Mouse (Mus musculus): Measurements from ENCODE around the gene Ankrd66.

Gene Ankrd66

DNA sequence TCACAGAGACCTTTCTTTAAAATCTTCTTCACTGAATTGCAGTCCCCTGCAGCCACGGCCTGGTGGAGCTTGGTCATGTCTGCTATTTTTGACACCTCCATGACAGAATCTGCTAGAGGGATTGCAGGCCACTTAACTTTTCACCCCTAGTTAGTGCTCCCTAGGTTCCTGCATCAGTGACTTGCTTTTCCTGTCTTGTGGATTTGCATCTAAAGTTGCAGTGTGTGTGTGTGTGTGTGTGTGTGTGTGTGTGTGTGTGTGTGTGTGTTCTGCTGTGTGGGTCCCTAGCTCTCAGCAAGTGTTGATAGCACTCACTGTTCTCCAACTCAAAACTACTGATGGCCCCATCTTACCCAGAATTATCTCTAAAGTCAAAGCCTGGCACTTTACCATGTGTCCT lies at the start of gene Ankrd66:
Gene Ankrd66, minus strand, starts transcription at position 101 of the 400 bp plus-strand sequence.
- no peaks in the 10 kb centered on the region for H3K36me3 ChIP-seq (ENCODE audit: insufficient read depth, low read length)
- H3K4me3 ChIP-seq (replicated peaks; ENCODE audit: low read length): no peak within 1 kb of the TSS
- peaks cover 12% of the 10 kb centered on the region for H3K27me3 ChIP-seq (ENCODE audit: insufficient read depth, low read length)
- H3K9me3 ChIP-seq (ENCODE audit: low read length): no peaks in the 10 kb centered on the region
- TF ChIP-seq CTCF (conservative IDR thresholded peaks at IDR 0.05; ENCODE audit: low read length) (no peak), NANOG (IDR thresholded peaks at IDR 0.05; ENCODE audit: borderline replicate concordance, low read length) (no peak), POU5F1 (IDR thresholded peaks at IDR 0.05; ENCODE audit: borderline replicate concordance, low read length) (no peak)
- peaks cover 6% of the 10 kb centered on the region for H3K4me1 ChIP-seq (replicated peaks; ENCODE audit: low read depth, low read length)

DNA sequence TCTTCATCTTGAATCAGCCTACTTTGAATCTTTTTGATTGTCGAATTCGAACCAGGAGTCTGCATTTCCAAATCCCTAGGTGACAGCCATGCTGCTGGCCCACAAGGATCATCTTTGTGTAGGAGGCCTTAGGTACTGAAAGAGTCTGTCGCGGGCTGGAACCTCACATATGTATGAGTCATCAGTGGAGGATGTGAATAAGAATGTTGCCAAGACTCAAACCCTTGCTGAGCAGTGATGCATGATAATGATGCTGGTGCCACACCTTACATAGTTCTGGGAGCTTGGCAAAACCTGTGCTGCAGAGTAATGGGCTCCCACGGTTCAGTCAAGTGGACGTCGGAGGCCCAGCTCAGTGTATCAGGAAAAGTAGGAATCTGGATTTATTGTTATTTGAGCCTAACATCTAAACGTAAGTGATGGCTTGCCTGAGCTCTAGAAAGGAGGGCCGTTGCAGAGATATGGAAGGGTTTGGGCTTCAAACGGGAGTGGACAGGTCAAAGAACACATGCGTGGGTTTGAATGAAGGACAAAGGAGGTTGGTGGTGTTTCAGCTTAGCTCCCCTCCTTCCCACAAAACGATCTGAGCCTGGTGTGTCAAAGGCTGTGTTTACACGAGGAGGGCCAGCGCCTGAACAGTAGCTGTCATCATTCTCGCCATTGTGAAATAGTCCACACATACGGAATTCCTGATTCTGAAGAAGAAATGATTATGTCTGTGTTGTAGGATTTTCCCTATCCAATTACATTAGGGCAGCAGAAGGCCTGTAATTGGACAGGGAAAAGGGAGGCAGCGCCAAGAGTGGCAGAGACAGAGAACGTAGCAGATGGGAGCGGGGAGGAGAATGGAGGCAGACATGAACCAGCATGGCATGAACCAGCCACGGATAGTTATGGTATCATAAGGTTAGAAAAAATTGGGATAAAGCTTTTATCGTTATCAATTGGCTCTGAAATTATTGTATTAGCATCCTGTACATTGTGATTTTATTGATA lies 49.2 kb upstream of the Ankrd66 start:
- TF ChIP-seq CTCF (conservative IDR thresholded peaks at IDR 0.05; ENCODE audit: low read length): no peak
- TF ChIP-seq NANOG (IDR thresholded peaks at IDR 0.05; ENCODE audit: borderline replicate concordance, low read length): no peak
- TF ChIP-seq POU5F1 (IDR thresholded peaks at IDR 0.05; ENCODE audit: borderline replicate concordance, low read length): no peak
- H3K9me3 ChIP-seq (ENCODE audit: low read length): peaks cover under 1% of the 10 kb centered on the region; the same call in 1 of the 2 replicates
- H3K27me3 ChIP-seq (ENCODE audit: insufficient read depth, low read length): peaks cover 3% of the 10 kb centered on the region
- peaks cover 16% of the 10 kb centered on the region for H3K4me1 ChIP-seq (replicated peaks; ENCODE audit: low read depth, low read length)
- H3K4me3 ChIP-seq (replicated peaks; ENCODE audit: low read length): no peak overlapping the region
- H3K36me3 ChIP-seq (ENCODE audit: insufficient read depth, low read length): no peaks in the 10 kb centered on the region

DNA sequence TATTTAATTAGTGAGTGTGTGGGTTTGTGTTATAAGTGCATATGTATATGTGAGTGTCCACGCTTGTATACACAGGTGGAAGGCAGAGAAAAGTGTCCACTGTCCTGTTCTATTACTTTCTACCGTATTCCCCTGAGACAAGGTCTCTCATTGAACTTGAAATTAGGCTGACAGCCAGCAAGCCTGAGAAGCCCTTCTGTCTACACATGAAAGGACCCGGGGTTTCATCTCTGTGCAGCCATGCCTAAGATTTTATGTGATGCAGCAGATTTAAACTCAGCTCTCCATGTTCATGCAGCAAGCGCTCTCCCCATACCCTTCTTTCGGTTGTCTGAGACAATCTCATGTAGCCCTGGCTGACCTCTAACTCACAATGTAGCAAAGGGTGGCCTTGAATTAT lies 47.1 kb upstream of the Ankrd66 start:
- Histone ChIP-seq H3K4me1 (replicated peaks; ENCODE audit: low read depth, low read length) (peaks cover 16% of the 10 kb centered on the region), H3K36me3 (ENCODE audit: insufficient read depth, low read length) (no peaks in the 10 kb centered on the region), H3K27me3 (ENCODE audit: insufficient read depth, low read length) (peaks cover 3% of the 10 kb centered on the region), H3K9me3 (ENCODE audit: low read length) (no peaks in the 10 kb centered on the region), H3K4me3 (replicated peaks; ENCODE audit: low read length) (no peak overlapping the region)
- TF ChIP-seq POU5F1 (IDR thresholded peaks at IDR 0.05; ENCODE audit: borderline replicate concordance, low read length) (no peak), NANOG (IDR thresholded peaks at IDR 0.05; ENCODE audit: borderline replicate concordance, low read length) (no peak), CTCF (conservative IDR thresholded peaks at IDR 0.05; ENCODE audit: low read length) (no peak)

DNA sequence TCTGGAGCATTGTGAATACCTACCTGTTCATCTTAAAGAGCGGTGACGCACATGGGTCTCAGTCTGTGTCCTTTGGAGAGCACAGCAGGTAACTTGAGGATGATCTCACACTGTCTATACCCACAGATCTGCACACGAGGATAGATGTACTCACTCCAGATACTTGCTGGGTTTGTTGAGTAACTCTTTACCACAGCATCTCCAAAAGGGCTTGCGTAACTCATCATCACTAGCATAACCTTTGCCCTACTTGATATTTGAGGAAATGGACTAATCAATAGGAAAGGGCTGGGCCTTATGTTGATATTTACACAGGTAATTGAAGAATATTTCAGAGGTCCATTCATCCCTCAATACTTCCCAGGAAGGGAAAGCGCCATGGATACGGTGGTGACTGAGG lies 46.3 kb upstream of the Ankrd66 start:
- Histone ChIP-seq H3K27me3 (ENCODE audit: insufficient read depth, low read length) (peaks cover 3% of the 10 kb centered on the region), H3K36me3 (ENCODE audit: insufficient read depth, low read length) (no peaks in the 10 kb centered on the region), H3K9me3 (ENCODE audit: low read length) (no peaks in the 10 kb centered on the region), H3K4me1 (replicated peaks; ENCODE audit: low read depth, low read length) (peaks cover 16% of the 10 kb centered on the region), H3K4me3 (replicated peaks; ENCODE audit: low read length) (no peak overlapping the region)
- TF ChIP-seq NANOG (IDR thresholded peaks at IDR 0.05; ENCODE audit: borderline replicate concordance, low read length): no peak
- TF ChIP-seq CTCF (conservative IDR thresholded peaks at IDR 0.05; ENCODE audit: low read length): no peak
- TF ChIP-seq POU5F1 (IDR thresholded peaks at IDR 0.05; ENCODE audit: borderline replicate concordance, low read length): no peak

DNA sequence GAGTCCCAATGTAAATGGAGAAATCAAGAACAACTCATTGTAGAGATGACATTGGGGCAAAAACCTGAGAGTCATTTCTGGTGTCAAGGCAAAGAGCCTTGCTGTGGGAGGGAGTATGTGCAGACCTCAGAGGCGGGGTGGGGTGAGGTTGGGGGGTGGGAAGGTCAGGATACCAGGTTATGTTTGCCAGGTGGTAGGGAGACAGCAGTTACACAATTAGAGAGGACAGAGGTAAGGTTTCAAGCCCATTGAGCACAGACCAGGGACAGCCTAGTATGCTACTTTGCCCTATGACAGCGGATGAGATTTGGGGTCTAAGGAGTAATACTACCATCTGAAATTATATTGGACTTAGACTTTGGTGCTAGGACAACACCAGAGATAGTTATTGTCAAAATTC lies 43.8 kb upstream of the Ankrd66 start:
- TF ChIP-seq CTCF (conservative IDR thresholded peaks at IDR 0.05; ENCODE audit: low read length) (no peak), NANOG (IDR thresholded peaks at IDR 0.05; ENCODE audit: borderline replicate concordance, low read length) (no peak), POU5F1 (IDR thresholded peaks at IDR 0.05; ENCODE audit: borderline replicate concordance, low read length) (no peak)
- H3K4me3 ChIP-seq (replicated peaks; ENCODE audit: low read length): no peak overlapping the region
- peaks cover 17% of the 10 kb centered on the region for H3K4me1 ChIP-seq (replicated peaks; ENCODE audit: low read depth, low read length)
- no peaks in the 10 kb centered on the region for H3K36me3 ChIP-seq (ENCODE audit: insufficient read depth, low read length)
- H3K9me3 ChIP-seq (ENCODE audit: low read length): no peaks in the 10 kb centered on the region
- peaks cover 3% of the 10 kb centered on the region for H3K27me3 ChIP-seq (ENCODE audit: insufficient read depth, low read length)

DNA sequence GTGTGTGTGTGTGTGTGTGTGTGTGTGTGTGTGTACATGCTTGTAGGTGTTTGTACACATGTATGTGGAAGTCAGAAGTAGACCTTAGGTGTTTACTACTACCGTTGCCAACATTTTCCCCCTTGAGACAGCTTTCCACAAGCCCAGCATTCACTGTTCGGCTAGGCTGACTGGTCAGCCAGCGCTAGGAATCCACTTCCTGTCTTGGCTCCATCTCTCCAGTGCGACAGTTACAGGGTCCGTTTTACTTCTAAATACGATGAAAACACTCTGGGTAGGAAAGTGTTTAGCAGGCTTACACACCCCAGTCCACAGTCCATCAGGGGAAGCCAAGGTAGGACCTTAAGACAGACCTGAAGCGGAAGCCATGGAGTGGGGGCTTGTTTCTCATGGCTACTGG lies 41.3 kb upstream of the Ankrd66 start:
- Histone ChIP-seq H3K4me1 (replicated peaks; ENCODE audit: low read depth, low read length) (peaks cover 16% of the 10 kb centered on the region), H3K36me3 (ENCODE audit: insufficient read depth, low read length) (no peaks in the 10 kb centered on the region), H3K27me3 (ENCODE audit: insufficient read depth, low read length) (peaks cover 3% of the 10 kb centered on the region; the same call in 1 of the 2 replicates), H3K9me3 (ENCODE audit: low read length) (no peaks in the 10 kb centered on the region), H3K4me3 (replicated peaks; ENCODE audit: low read length) (no peak overlapping the region)
- TF ChIP-seq POU5F1 (IDR thresholded peaks at IDR 0.05; ENCODE audit: borderline replicate concordance, low read length): no peak

DNA sequence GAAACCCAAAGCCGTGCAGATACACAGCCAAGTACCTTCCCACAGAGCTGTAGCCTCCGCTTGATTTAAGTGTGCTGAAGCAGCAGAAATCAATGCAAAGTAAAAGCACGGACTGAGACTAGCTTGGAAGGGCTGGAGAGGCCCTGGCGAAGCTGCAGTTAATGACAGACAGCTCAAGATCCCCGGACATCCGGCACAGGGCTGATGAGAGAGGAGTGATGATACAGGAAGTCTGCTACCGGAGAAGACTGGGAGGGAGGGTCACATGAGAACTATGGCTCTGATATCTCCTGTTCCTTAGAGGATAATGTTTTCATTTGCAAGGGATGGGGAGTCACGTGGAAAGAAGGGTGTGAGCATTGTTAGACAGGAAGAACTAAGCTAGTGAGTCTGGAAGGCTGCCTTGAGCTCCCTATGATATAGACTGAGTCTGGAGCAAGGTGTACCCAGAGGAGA lies 37.6 kb upstream of the Ankrd66 start:
- Histone ChIP-seq H3K27me3 (ENCODE audit: insufficient read depth, low read length) (no peaks in the 10 kb centered on the region), H3K4me1 (replicated peaks; ENCODE audit: low read depth, low read length) (peaks cover 16% of the 10 kb centered on the region), H3K9me3 (ENCODE audit: low read length) (no peaks in the 10 kb centered on the region), H3K36me3 (ENCODE audit: insufficient read depth, low read length) (no peaks in the 10 kb centered on the region), H3K4me3 (replicated peaks; ENCODE audit: low read length) (no peak overlapping the region)
- TF ChIP-seq CTCF (conservative IDR thresholded peaks at IDR 0.05; ENCODE audit: low read length): no peak
- TF ChIP-seq POU5F1 (IDR thresholded peaks at IDR 0.05; ENCODE audit: borderline replicate concordance, low read length): no peak
- TF ChIP-seq NANOG (IDR thresholded peaks at IDR 0.05; ENCODE audit: borderline replicate concordance, low read length): no peak

DNA sequence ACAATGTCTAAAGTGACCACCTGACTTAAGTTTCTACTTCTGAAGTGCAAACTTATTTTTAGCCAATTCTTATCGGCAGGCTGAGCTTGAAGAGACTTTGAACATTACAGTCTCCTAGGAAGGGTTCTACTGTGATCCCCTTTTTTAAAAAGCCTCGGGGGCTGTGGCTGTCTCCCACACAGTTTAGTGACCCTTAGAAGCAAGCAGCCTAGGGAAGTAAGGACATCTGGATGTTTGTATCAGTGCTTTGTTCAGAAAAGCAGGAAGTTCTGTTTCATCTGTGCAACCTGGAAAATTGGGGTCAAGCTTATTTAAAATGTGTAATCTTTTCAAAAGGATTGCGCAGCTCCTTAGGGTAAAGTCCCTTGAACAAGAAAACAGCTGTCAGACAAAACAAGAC lies 37.0 kb upstream of the Ankrd66 start:
- Histone ChIP-seq H3K4me3 (replicated peaks; ENCODE audit: low read length) (no peak overlapping the region), H3K27me3 (ENCODE audit: insufficient read depth, low read length) (no peaks in the 10 kb centered on the region), H3K36me3 (ENCODE audit: insufficient read depth, low read length) (no peaks in the 10 kb centered on the region), H3K4me1 (replicated peaks; ENCODE audit: low read depth, low read length) (peaks cover 16% of the 10 kb centered on the region), H3K9me3 (ENCODE audit: low read length) (no peaks in the 10 kb centered on the region)
- no peak for TF ChIP-seq POU5F1 (IDR thresholded peaks at IDR 0.05; ENCODE audit: borderline replicate concordance, low read length)
- no peak for TF ChIP-seq CTCF (conservative IDR thresholded peaks at IDR 0.05; ENCODE audit: low read length)
- no peak for TF ChIP-seq NANOG (IDR thresholded peaks at IDR 0.05; ENCODE audit: borderline replicate concordance, low read length)
